Mouse (Mus musculus): ENCODE results near the gene Ncam2. TPM values are rescaled to one million over a fixed set of nuclear protein-coding genes. Genes with fewer than 3 reads are reported as not detected.
A peak's percentile ranks its signal among the peaks of the same experiment; 100 is the strongest.

Gene Ncam2
- polyA plus RNA-seq, 1 experiment from 2014 or later: 29.9 TPM

DNA sequence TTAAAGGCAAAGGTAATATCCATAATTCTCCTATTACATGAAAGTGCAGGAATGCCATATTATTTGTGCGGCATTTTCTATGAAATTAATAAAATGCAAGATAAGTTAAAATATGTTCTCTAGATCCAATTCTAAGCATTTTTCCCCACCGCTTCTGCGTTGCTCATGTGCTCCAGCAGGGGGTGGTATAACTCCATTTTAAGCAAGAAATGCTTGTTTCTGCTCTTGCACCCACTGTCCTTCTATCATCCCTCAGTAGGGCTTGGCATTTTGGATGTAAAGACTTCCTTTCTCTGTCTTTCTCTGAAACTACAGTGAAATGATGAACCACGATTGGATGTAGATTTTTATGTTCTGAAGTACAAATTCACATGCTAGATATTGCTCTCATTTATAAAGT lies 1.5 kb downstream of the Ncam2 start:
- H3K4me3 ChIP-seq (replicated peaks; ENCODE audit: low read length): peak overlapping the region; percentile 49
- peak; percentile 46; the same call in 1 of the 2 replicates for ATAC-seq (ENCODE audit: low FRiP score)
- H3K36me3 ChIP-seq (replicated peaks; ENCODE audit: control insufficient read depth, insufficient read depth): no peaks in the 10 kb centered on the region
- H3K27ac ChIP-seq: peak overlapping the region; percentile 91
- H3K9me3 ChIP-seq (ENCODE audit: control insufficient read depth, low read length): no peaks in the 10 kb centered on the region; the same call in 1 of the 2 replicates
- H3K27me3 ChIP-seq (ENCODE audit: control insufficient read depth, insufficient read depth, low read length): no peaks in the 10 kb centered on the region
- 6% methylated on average over 4 of the region's 4 CpGs for WGBS
- H3K9ac ChIP-seq: peak overlapping the region; percentile 65
- peak; percentile 93 for DNase-seq (ENCODE audit: low spot score)
- H3K4me1 ChIP-seq (replicated peaks; ENCODE audit: control insufficient read depth, insufficient read depth, low read length): peaks cover 14% of the 10 kb centered on the region
- peak overlapping the region; percentile 59 for H3K4me2 ChIP-seq (replicated peaks)

DNA sequence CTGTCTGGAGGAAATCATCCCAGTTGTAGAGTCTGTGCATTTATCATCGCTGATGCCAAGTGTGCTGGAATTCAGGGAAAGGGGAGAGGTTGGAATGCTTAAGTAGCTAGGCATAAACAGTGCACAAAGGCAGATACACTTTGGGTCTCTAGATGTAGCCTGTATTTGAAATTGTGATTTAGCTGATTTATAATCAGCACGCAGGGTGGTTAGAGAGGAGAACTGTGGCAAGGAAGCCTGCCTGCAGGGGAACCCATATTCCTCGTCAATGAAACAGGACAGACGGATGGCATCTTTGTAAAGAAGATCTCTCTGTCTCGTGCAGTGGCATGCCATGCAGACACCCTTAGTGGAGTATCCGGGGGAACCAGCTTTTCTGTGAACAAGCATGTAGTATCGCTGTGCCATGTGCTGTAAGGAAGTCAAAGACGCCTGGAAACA lies 2.2 kb downstream of the Ncam2 start:
- Histone ChIP-seq H3K27ac (peak overlapping the region; percentile 91), H3K9ac (peak overlapping the region; percentile 65), H3K4me2 (replicated peaks) (peak overlapping the region; percentile 59), H3K4me1 (replicated peaks; ENCODE audit: control insufficient read depth, insufficient read depth, low read length) (peaks cover 14% of the 10 kb centered on the region), H3K27me3 (ENCODE audit: control insufficient read depth, insufficient read depth, low read length) (no peaks in the 10 kb centered on the region), H3K9me3 (ENCODE audit: control insufficient read depth, low read length) (no peaks in the 10 kb centered on the region; the same call in 1 of the 2 replicates), H3K4me3 (replicated peaks; ENCODE audit: low read length) (peak overlapping the region; percentile 49), H3K36me3 (replicated peaks; ENCODE audit: control insufficient read depth, insufficient read depth) (no peaks in the 10 kb centered on the region)
- DNase-seq (ENCODE audit: low spot score) (peak; percentile 55), ATAC-seq (ENCODE audit: low FRiP score) (peak; percentile 41)
- 33% methylated on average over 8 of the region's 8 CpGs for WGBS

DNA sequence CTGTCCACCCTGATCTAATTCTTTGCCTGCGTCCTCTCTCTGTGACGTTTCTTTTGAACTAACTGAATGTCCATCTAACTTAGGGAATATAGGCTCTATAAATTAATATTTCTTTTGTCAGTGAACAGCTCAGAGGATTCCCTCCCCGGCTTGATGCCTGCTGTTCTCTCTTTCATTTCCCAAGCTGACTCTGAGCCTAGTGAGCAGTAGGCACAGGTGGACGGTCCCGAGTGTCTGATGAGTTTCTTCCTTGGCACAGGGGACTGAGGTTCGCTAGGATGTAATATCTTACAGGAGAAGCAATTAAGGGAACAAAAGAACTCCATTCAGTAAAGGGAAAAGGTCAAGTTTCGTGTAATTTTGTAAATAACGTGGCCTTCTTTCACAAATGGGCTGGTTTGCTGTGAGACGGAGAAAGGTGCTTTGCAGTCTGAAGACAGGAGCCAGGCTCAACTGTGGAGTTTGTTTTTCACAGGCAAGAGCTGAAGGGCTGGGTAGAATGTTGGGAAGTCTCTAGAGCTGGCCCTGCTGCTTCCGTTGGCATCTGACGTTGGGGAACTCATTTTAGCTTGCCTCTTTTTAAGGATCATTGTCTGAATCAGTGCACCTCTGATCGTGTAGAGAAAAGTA lies 4.0 kb downstream of the Ncam2 start:
- Histone ChIP-seq H3K36me3 (replicated peaks; ENCODE audit: control insufficient read depth, insufficient read depth) (no peaks in the 10 kb centered on the region), H3K9me3 (ENCODE audit: control insufficient read depth, low read length) (no peaks in the 10 kb centered on the region; the same call in 1 of the 2 replicates), H3K27me3 (ENCODE audit: control insufficient read depth, insufficient read depth, low read length) (no peaks in the 10 kb centered on the region), H3K4me1 (replicated peaks; ENCODE audit: control insufficient read depth, insufficient read depth, low read length) (peaks cover 14% of the 10 kb centered on the region), H3K9ac (peak overlapping the region; percentile 65), H3K4me3 (replicated peaks; ENCODE audit: low read length) (peak overlapping the region; percentile 49), H3K4me2 (replicated peaks) (peak overlapping the region; percentile 59), H3K27ac (peak overlapping the region; percentile 73)
- WGBS: 49% methylated on average over 12 of the region's 12 CpGs
- ATAC-seq (ENCODE audit: low FRiP score): no peak
- no peak for DNase-seq (ENCODE audit: low spot score)

DNA sequence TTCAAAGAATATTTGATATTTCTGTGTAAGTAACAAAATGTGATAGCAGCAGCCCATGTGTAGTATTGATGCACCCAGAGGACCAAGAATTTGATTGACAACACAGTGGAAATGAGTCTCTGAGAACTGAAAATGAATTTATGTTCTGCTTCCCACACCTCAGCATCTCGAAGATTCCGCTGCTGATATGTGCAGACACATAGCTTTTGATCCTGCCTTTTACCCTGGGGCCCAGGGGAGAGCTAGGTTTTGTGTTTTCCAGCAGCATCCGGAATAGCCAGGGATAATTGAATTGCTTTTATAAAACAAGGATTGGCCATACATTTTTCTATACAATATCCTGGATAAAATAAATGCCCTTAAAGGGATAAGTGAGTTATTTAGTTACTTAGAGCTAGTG lies 20.7 kb downstream of the Ncam2 start:
- Histone ChIP-seq H3K4me3 (replicated peaks; ENCODE audit: low read length) (no peak overlapping the region), H3K9me3 (ENCODE audit: control insufficient read depth, low read length) (no peaks in the 10 kb centered on the region), H3K27ac (0 out of 2 replicates have a peak overlapping the region, but pooled peaks have one; percentile 5), H3K4me2 (replicated peaks) (no peak overlapping the region), H3K4me1 (replicated peaks; ENCODE audit: control insufficient read depth, insufficient read depth, low read length) (peaks cover 8% of the 10 kb centered on the region; the same call in 1 of the 2 replicates), H3K9ac (no peak overlapping the region), H3K27me3 (ENCODE audit: control insufficient read depth, insufficient read depth, low read length) (no peaks in the 10 kb centered on the region), H3K36me3 (replicated peaks; ENCODE audit: control insufficient read depth, insufficient read depth) (no peaks in the 10 kb centered on the region)
- DNase-seq (ENCODE audit: low spot score) (no peak), ATAC-seq (ENCODE audit: low FRiP score) (no peak)
- WGBS: 51% methylated on average over 3 of the region's 3 CpGs

DNA sequence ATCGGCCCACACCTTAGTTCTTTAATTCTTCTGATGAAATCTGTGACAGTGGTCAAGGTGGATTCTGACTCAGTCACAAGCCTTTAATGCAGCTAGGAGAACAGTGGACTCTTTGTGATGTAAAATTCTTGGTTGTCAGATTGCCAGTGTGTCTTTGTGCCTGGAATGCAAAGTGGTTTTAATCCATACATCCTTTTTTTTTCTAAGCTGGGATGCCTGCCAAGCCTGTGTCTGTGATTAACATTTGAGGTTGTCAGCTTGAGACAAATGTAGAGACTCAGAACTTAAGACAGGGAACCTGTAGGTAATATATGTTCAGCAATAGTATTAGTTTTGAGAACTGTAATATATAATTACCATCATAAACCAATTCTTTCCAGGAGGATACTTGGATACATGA lies 23.3 kb downstream of the Ncam2 start:
- Histone ChIP-seq H3K36me3 (replicated peaks; ENCODE audit: control insufficient read depth, insufficient read depth) (no peaks in the 10 kb centered on the region), H3K4me3 (replicated peaks; ENCODE audit: low read length) (no peak overlapping the region), H3K4me1 (replicated peaks; ENCODE audit: control insufficient read depth, insufficient read depth, low read length) (peaks cover 8% of the 10 kb centered on the region; the same call in 1 of the 2 replicates), H3K9me3 (ENCODE audit: control insufficient read depth, low read length) (no peaks in the 10 kb centered on the region), H3K27me3 (ENCODE audit: control insufficient read depth, insufficient read depth, low read length) (no peaks in the 10 kb centered on the region), H3K27ac (no peak overlapping the region), H3K4me2 (replicated peaks) (no peak overlapping the region), H3K9ac (no peak overlapping the region)
- ATAC-seq (ENCODE audit: low FRiP score) (peak; percentile 57; the same call in 1 of the 2 replicates), DNase-seq (ENCODE audit: low spot score) (peak; percentile 78)
- WGBS: 16% methylated on average over 1 of the region's 1 CpGs

DNA sequence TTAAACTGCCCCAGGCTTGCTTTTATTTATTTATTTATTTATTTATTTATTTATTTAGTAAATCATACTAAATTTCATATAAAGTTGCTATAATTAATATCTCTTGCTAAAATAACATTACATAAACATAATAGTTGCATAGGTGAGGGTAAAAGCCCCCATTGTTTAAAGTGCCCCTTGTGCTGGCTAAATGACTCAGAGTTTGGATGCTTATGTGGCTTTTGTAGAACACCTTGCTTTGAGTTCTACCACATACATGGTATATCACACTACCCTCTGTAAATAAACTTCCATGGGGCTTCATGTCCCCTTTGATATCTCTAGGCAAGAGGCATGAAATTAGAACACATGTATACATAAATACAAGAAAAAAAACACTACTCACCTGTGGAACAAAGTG lies 23.8 kb downstream of the Ncam2 start:
- Histone ChIP-seq H3K4me3 (replicated peaks; ENCODE audit: low read length) (no peak overlapping the region), H3K27me3 (ENCODE audit: control insufficient read depth, insufficient read depth, low read length) (no peaks in the 10 kb centered on the region), H3K9ac (no peak overlapping the region), H3K27ac (no peak overlapping the region), H3K4me2 (replicated peaks) (no peak overlapping the region), H3K4me1 (replicated peaks; ENCODE audit: control insufficient read depth, insufficient read depth, low read length) (peaks cover 8% of the 10 kb centered on the region; the same call in 1 of the 2 replicates), H3K9me3 (ENCODE audit: control insufficient read depth, low read length) (no peaks in the 10 kb centered on the region), H3K36me3 (replicated peaks; ENCODE audit: control insufficient read depth, insufficient read depth) (no peaks in the 10 kb centered on the region)
- DNase-seq (ENCODE audit: low spot score) (no peak), ATAC-seq (ENCODE audit: low FRiP score) (no peak)

DNA sequence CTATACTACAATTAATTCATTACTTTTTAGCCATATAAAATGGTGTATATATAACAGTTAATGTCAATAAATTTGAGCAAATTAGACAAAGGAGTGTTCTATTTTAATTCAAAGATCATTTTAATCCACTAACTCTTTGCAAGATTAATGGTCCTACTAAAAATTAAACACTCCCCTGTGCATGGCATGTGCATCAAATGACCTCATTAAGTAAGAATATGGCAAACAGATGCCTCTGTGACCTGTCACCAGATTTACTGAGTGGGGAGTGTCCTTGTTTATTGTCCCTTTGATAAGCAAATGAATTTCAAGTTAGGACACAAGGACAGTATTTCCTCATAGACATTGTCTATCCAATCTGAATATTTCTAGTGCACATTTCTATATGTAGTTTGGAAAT lies 54.4 kb downstream of the Ncam2 start:
- ATAC-seq (ENCODE audit: low FRiP score): no peak
- H3K36me3 ChIP-seq (replicated peaks; ENCODE audit: control insufficient read depth, insufficient read depth): no peaks in the 10 kb centered on the region

DNA sequence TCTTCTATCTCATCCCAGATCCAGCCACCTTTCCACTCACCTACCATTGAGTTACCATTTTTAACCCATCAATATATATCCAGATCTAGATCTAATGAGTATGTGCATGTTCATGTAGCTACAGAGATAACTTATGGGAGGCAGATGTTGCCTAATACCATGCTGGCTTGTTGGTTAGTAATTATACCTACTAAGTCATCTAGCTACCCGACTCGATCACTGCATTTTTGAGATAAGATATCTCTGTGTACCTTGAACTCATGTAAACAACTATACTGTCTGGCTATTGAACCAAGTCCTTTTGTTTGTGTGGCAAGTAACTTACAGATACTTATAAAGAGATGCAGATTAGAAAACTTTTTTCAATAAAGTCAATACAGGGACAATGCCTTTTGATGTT lies 59.9 kb downstream of the Ncam2 start:
- H3K27me3 ChIP-seq (ENCODE audit: control insufficient read depth, insufficient read depth, low read length): no peaks in the 10 kb centered on the region
- H3K36me3 ChIP-seq (replicated peaks; ENCODE audit: control insufficient read depth, insufficient read depth): no peaks in the 10 kb centered on the region
- ATAC-seq (ENCODE audit: low FRiP score) (no peak), DNase-seq (ENCODE audit: low spot score) (no peak)
- no peak overlapping the region for H3K9ac ChIP-seq
- no peak overlapping the region for H3K27ac ChIP-seq
- no peaks in the 10 kb centered on the region for H3K9me3 ChIP-seq (ENCODE audit: control insufficient read depth, low read length)
- 92% methylated on average over 2 of the region's 2 CpGs for WGBS
- no peak overlapping the region for H3K4me3 ChIP-seq (replicated peaks; ENCODE audit: low read length)
- H3K4me2 ChIP-seq (replicated peaks): no peak overlapping the region
- no peaks in the 10 kb centered on the region for H3K4me1 ChIP-seq (replicated peaks; ENCODE audit: control insufficient read depth, insufficient read depth, low read length)

More for the DNA sequence above, 54.4 kb downstream of the Ncam2 start:
- Histone ChIP-seq H3K4me2 (replicated peaks) (no peak overlapping the region), H3K27me3 (ENCODE audit: control insufficient read depth, insufficient read depth, low read length) (no peaks in the 10 kb centered on the region), H3K9me3 (ENCODE audit: control insufficient read depth, low read length) (no peaks in the 10 kb centered on the region), H3K4me3 (replicated peaks; ENCODE audit: low read length) (no peak overlapping the region), H3K9ac (no peak overlapping the region), H3K4me1 (replicated peaks; ENCODE audit: control insufficient read depth, insufficient read depth, low read length) (no peaks in the 10 kb centered on the region), H3K27ac (no peak overlapping the region)
- DNase-seq (ENCODE audit: low spot score): no peak

DNA sequence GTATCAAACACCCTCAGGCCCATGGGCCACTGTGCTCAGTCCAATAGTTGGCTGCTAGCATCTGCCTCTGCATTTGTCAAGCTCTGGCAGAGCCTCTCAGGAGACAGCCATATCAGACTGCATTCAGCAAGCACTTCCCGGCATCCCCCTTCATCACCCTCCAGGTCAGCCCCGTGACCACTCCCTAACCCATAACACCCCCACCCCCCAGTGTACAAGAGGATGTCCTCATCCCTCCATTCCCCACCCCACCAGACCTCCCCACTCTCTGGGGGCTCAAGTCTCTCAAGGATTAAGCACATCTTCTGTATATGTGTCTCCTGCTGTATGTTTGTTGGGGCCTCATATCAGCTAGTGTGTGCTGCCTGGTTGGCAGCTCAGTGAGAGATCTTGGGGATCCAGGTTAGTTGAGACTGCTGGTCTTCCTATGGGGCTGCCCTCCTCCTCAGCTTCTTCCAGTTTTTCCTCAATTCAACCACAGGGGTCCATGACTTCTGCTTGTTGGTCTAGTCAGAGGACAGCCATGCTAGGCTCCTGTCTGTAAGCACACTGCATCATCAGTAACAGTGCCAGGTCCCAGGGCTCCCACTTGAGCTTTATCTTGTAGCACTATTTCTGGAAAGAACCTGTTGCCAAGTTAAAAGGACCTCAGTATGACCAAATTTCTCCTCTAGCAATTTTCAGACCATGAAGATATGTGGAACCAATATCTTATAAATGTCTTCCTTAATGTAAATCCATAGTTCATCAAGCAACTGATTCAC lies 73.3 kb downstream of the Ncam2 start:
- H3K36me3 ChIP-seq (replicated peaks; ENCODE audit: control insufficient read depth, insufficient read depth): no peaks in the 10 kb centered on the region
- H3K27me3 ChIP-seq (ENCODE audit: control insufficient read depth, insufficient read depth, low read length): no peaks in the 10 kb centered on the region
- 60% methylated on average over 2 of the region's 2 CpGs for WGBS
- no peaks in the 10 kb centered on the region for H3K9me3 ChIP-seq (ENCODE audit: control insufficient read depth, low read length)
- H3K4me2 ChIP-seq (replicated peaks): no peak overlapping the region
- no peak overlapping the region for H3K9ac ChIP-seq
- ATAC-seq (ENCODE audit: low FRiP score) (peak; percentile 24; the same call in 1 of the 2 replicates), DNase-seq (ENCODE audit: low spot score) (no peak)
- H3K27ac ChIP-seq: no peak overlapping the region
- H3K4me1 ChIP-seq (replicated peaks; ENCODE audit: control insufficient read depth, insufficient read depth, low read length): no peaks in the 10 kb centered on the region
- H3K4me3 ChIP-seq (replicated peaks; ENCODE audit: low read length): no peak overlapping the region

Measured in hindbrain, embryonic 14.5 days (tissue).